Mouse (Mus musculus) myocyte (in vitro differentiated cells): Measurements from ENCODE around the gene Frmd8. TPM values are rescaled to one million over a fixed set of nuclear protein-coding genes. Genes with fewer than 3 reads are reported as not detected.
A peak's percentile ranks its signal among the peaks of the same experiment; 100 is the strongest.

Source experiments
- H3K27me3 ChIP-seq: one replicate; pipeline ENCODE4 v1.6.1; 2011; ENCODE audit not compliant: control insufficient read depth, insufficient read depth, insufficient read length
- H3K36me3 ChIP-seq: one replicate; pipeline ENCODE4 v1.6.1; 2011; ENCODE audit not compliant: control insufficient read depth, insufficient read depth
- H3K4me2 ChIP-seq: one replicate; pipeline ENCODE4 v1.6.1; 2011; ENCODE audit warnings: low read depth, control low read depth
- H3K4me3 ChIP-seq: one replicate; pipeline ENCODE4 v1.5.1; 2011; ENCODE audit warnings: mild to moderate bottlenecking, control low read depth, moderate library complexity
- H3K79me2 ChIP-seq: one replicate; pipeline ENCODE4 v1.6.1; 2011; ENCODE audit not compliant: control insufficient read depth, insufficient read depth
- H3ac ChIP-seq: one replicate; pipeline ENCODE4 v1.6.1; 2011; ENCODE audit not compliant: control insufficient read depth, insufficient read length
- CEBPB ChIP-seq: IDR thresholded peaks from 2 replicates; pipeline ENCODE4 v1.6.1; 2011; ENCODE audit warnings: mild to moderate bottlenecking, moderate library complexity; ENCODE audit not compliant: poor library complexity, insufficient read depth, severe bottlenecking
- E2F4 ChIP-seq: IDR thresholded peaks from one replicate; pipeline ENCODE4 v1.6.1; 2011; ENCODE audit warnings: mild to moderate bottlenecking, control low read depth, moderate library complexity; ENCODE audit not compliant: insufficient read depth
- MAX ChIP-seq: IDR thresholded peaks from one replicate; pipeline ENCODE4 v1.6.1; 2011; ENCODE audit warnings: low read depth, mild to moderate bottlenecking, control low read depth
- MYOD1 ChIP-seq, 3 experiments: IDR thresholded peaks; one replicate each; pipeline ENCODE4 v1.6.1; 2011; ENCODE audit warnings: control low read depth in 2 of 3, low read depth in 2 of 3, mild to moderate bottlenecking in 2 of 3, moderate library complexity in 1 of 3; ENCODE audit not compliant: insufficient read length in 2 of 3, control insufficient read depth in 1 of 3
- MYOG ChIP-seq, 3 experiments: IDR thresholded peaks; one replicate each; pipeline ENCODE4 v1.6.1; 2011; ENCODE audit warnings: control low read depth in 2 of 3, low read depth in 2 of 3, mild to moderate bottlenecking in 2 of 3; ENCODE audit not compliant: insufficient read length in 2 of 3, control insufficient read depth in 1 of 3, insufficient read depth in 1 of 3
- POLR2A ChIP-seq: IDR thresholded peaks from one replicate; pipeline ENCODE4 v1.6.1; 2011; ENCODE audit warnings: low read depth, mild to moderate bottlenecking, control low read depth, moderate library complexity; ENCODE audit not compliant: insufficient read length
- POLR2AphosphoS2 ChIP-seq: IDR thresholded peaks from one replicate; pipeline ENCODE4 v1.6.1; 2011; ENCODE audit warnings: low read depth, control low read depth; ENCODE audit not compliant: insufficient read length
- REST ChIP-seq: IDR thresholded peaks from one replicate; pipeline ENCODE4 v1.6.1; 2011; ENCODE audit warnings: mild to moderate bottlenecking, control low read depth, moderate library complexity; ENCODE audit not compliant: insufficient read depth, insufficient read length
- SRF ChIP-seq: IDR thresholded peaks from one replicate; pipeline ENCODE4 v1.6.1; 2011; ENCODE audit warnings: low read depth; ENCODE audit not compliant: control insufficient read depth, insufficient read length
- TCF12 ChIP-seq: IDR thresholded peaks from one replicate; pipeline ENCODE4 v1.6.1; 2011; ENCODE audit warnings: mild to moderate bottlenecking, control low read depth; ENCODE audit not compliant: poor library complexity, insufficient read depth, severe bottlenecking
- TCF3 ChIP-seq: IDR thresholded peaks from one replicate; pipeline ENCODE4 v1.6.1; 2011; ENCODE audit warnings: low read depth, control low read depth; ENCODE audit not compliant: insufficient read length
- USF1 ChIP-seq: IDR thresholded peaks from one replicate; pipeline ENCODE4 v1.6.1; 2011; ENCODE audit warnings: low read depth, mild to moderate bottlenecking, control low read depth, moderate library complexity
- polyA plus RNA-seq: library from polyadenylated mRNA; unstranded; fragments of >200 nt; fragmentation: generic; extraction: Trizol; gene quantifications from one replicate; pipeline ENCODE4 v1.2.1, GENCODE M21; 2012; ENCODE audit warnings: missing spikeins

Frmd8 gene
- polyA plus RNA-seq, 1 experiment: 22.3 TPM

- Histone ChIP-seq H3K4me2 (no peak overlapping the region), H3K4me3 (no peak overlapping the region), H3ac (no peak overlapping the region), H3K79me2 (no peaks in the 10 kb centered on the region), H3K36me3 (peaks cover 18% of the 10 kb centered on the region), H3K27me3 (no peaks in the 10 kb centered on the region)
- TF ChIP-seq TCF12: no peak
- no peak for TF ChIP-seq E2F4
- no peak for TF ChIP-seq MYOG (IDR thresholded peaks at IDR 0.05; ENCODE audit: control insufficient read depth in 1 of 3, insufficient read depth in 1 of 3, insufficient read length in 2 of 3, low read depth in 2 of 3)
- no peak for TF ChIP-seq USF1
- TF ChIP-seq POLR2A: no peak
Measured at GRCm38 (mm10) chr19:5892735-5893134, 17.7 kb upstream of the Frmd8 start.

- Histone ChIP-seq H3ac (no peak overlapping the region), H3K79me2 (no peaks in the 10 kb centered on the region)
Measured at GRCm38 (mm10) chr19:5892262-5892661, 17.2 kb upstream of the Frmd8 start.

GRCm38 (mm10) chr19:5891521-5892258 is 16.6 kb upstream of the Frmd8 start:
- no peak overlapping the region for H3ac ChIP-seq
- H3K4me2 ChIP-seq: no peak overlapping the region
- TF ChIP-seq USF1 (no peak), POLR2AphosphoS2 (peak; percentile 30)
- no peak overlapping the region for H3K4me3 ChIP-seq
- H3K79me2 ChIP-seq: no peaks in the 10 kb centered on the region
- H3K27me3 ChIP-seq: no peaks in the 10 kb centered on the region
- H3K36me3 ChIP-seq: peaks cover 13% of the 10 kb centered on the region

More at GRCm38 (mm10) chr19:5892262-5892661, 17.2 kb upstream of the Frmd8 start:
- no peaks in the 10 kb centered on the region for H3K27me3 ChIP-seq
- TF ChIP-seq TCF3 (no peak), SRF (no peak), MAX (no peak), CEBPB (no peak), TCF12 (no peak), MYOG (IDR thresholded peaks at IDR 0.05; ENCODE audit: control insufficient read depth in 1 of 3, insufficient read depth in 1 of 3, insufficient read length in 2 of 3, low read depth in 2 of 3) (no peak), E2F4 (no peak), MYOD1 (IDR thresholded peaks at IDR 0.05; ENCODE audit: control insufficient read depth in 1 of 3, insufficient read length in 2 of 3, low read depth in 2 of 3) (no peak), REST (no peak), USF1 (no peak), POLR2AphosphoS2 (no peak), POLR2A (no peak)
- no peak overlapping the region for H3K4me2 ChIP-seq
- peaks cover 18% of the 10 kb centered on the region for H3K36me3 ChIP-seq
- no peak overlapping the region for H3K4me3 ChIP-seq

- Histone ChIP-seq H3K79me2 (no peaks in the 10 kb centered on the region), H3ac (no peak overlapping the region), H3K4me3 (no peak overlapping the region), H3K4me2 (no peak overlapping the region), H3K36me3 (no peaks in the 10 kb centered on the region), H3K27me3 (no peaks in the 10 kb centered on the region)
- TF ChIP-seq E2F4 (no peak), MYOD1 (IDR thresholded peaks at IDR 0.05; ENCODE audit: control insufficient read depth in 1 of 3, insufficient read length in 2 of 3, low read depth in 2 of 3) (no peak), MAX (no peak), CEBPB (no peak), POLR2A (no peak), TCF3 (no peak), MYOG (IDR thresholded peaks at IDR 0.05; ENCODE audit: control insufficient read depth in 1 of 3, insufficient read depth in 1 of 3, insufficient read length in 2 of 3, low read depth in 2 of 3) (no peak), TCF12 (no peak), POLR2AphosphoS2 (no peak), SRF (no peak)
Measured at GRCm38 (mm10) chr19:5889211-5889610, 14.1 kb upstream of the Frmd8 start.

- Histone ChIP-seq H3K27me3 (no peaks in the 10 kb centered on the region), H3K36me3 (no peaks in the 10 kb centered on the region), H3K4me3 (no peak overlapping the region), H3ac (no peak overlapping the region), H3K79me2 (no peaks in the 10 kb centered on the region), H3K4me2 (no peak overlapping the region)
- TF ChIP-seq TCF12 (no peak), E2F4 (no peak)
Measured at GRCm38 (mm10) chr19:5887234-5887815, 12.3 kb upstream of the Frmd8 start.
